Mouse (Mus musculus) heart, adult 8-10 months (tissue): ENCODE measurements around the gene Rps6kc1. TPM values are rescaled to one million over a fixed set of nuclear protein-coding genes. Genes with fewer than 3 reads are reported as not detected.

ENCODE experiments used
- DNase-seq: peaks from one replicate; pipeline ENCODE4 v3.0.0; 2022; ENCODE audit warnings: low spot score
- total RNA-seq, 4 experiments: library from RNA; stranded (reverse); gene quantifications; 2 replicates each; pipeline ENCODE4 v1.2.4; 2022

Rps6kc1 gene
- total RNA-seq, 4 experiments from 2014 or later = 14.2 to 18.5 (median 17.0) TPM

DNA sequence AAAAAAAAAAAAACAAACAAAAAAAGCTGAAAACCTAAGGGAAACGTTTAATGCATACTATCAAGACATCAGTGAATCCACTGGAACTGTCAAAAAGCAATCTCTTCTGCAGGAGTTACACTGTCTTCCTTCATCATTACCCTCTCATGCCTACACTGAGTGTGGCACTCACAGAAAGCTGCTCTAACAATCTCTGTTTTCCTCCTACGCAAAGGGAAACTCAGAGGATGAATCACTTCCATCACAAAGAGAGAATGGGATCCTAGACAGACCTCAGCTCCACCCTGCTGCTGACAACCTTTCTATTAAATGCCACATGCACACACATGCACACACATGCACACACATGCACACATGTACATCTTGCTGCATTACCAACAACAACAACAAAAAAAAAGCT is 75.5 kb downstream of the Rps6kc1 start:
- DNase-seq = no peak

DNA sequence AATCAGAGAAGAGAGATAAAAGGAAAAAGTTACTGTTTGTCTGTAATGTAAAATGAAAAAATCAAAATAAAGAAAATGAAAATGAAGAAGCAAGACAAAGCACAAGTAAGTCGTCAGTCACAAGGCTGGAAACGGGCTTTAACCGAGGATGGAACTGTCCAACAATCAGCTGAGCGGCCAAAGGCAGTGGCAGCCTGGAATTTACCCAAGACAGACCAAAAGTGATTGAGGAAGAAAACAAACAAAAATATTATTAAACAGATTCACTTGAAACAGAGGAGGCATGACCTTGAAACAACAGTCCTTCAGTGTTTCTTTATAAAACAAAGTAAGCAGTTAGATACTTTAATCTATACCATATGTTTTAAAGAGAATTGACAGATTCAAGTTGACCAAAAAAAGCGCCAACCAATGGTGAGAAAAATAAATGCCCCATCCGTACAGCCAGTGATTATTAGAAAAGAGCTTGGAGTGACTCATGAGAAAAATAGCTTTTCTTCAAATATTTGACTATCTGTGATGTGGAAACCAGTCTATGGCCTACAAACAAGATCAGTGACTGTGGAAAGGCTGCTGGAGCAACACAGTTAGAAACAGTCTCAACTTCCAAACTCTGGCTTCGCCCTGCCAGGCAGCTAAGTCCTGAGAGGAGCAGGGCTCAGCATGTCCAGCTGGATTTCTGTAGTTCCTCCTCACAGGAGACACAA is 77.2 kb downstream of the Rps6kc1 start:
- DNase-seq = no peak

DNA sequence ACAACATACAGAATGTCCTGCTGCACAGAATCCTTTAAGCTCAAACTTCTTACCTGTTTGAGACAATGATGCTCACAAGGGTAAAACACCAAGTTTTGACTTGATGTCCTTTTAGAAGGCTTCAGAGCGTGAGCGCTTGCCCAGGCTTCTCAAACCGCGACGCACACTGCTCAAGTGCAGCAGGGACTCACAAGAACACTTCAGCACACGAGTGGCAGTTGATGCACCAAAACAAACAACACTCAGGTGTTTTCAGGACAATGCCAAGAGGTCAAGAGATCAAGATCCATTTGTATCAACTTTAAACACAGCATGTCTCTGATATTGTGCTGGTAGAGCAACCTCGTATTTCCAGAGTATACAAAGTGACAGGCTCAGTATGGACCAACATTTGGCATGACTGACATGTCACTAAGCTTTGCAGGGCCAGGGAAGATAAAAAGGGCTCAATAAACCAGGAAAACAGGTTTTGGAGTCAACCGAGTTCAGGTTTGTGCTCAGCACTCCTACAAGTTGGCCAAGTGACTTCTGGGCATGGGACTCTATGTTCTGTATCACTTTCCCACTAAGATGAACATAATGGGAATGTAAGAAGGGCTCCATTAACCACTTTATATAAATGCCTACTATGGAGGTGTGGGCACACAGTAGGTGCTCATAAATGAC is 78.5 kb downstream of the Rps6kc1 start:
- DNase-seq = no peak

DNA sequence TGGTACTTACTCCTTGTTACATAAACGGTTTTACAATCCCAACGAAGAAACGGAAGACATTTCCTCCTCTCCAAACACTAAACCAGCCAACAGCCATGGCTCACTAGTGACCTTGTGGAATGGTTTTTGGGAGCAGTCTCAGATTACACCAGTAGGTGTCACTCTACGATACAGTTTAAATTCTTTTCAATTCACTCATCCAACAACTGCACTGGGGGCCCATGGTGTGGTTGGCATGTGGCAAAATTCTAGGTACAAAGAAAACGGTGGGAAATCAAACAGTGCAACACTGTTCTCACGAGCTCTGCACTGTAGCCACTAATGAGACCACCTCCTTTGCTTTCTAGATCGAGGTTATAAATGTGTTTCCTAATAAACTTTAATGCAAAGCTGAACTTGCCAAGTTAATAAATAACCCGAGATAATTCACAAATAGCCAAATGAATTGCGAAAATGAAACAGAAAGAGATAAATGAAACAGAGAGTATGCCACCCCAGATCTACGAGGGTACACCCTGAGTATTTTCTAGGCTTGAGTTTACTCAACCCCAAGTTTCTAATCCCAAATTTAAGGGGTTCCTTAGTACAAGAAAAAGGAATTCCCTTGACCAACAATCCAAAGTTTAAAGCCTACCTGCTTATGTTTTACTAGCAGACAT is 79.6 kb downstream of the Rps6kc1 start:
- DNase-seq = peak; percentile 48

DNA sequence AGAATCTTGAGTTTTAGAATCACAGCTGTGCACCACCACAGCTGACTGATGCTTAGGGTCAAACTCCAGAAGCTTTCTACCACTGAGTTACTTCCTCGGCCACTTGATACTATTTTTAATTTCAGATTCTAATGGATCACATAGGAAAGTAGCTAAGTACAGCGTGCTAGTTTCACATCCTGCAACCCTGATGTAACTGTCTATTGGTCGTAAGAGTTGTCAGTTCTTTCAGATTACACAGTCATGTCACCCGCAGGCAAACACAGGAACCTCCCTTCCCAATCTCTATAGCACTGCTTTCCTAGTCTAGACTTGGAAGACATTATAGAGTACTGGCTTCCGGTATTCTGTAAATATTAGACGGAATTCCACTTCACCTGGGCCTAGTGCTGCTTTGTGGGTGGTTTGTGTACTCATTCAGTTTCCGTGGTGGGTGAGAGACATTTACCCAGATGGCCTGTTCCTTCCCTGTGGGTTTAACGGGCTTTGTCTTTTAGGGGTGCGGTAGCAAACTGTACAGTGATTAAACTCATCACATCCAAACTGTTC is 85.0 kb downstream of the Rps6kc1 start:
- DNase-seq = no peak

DNA sequence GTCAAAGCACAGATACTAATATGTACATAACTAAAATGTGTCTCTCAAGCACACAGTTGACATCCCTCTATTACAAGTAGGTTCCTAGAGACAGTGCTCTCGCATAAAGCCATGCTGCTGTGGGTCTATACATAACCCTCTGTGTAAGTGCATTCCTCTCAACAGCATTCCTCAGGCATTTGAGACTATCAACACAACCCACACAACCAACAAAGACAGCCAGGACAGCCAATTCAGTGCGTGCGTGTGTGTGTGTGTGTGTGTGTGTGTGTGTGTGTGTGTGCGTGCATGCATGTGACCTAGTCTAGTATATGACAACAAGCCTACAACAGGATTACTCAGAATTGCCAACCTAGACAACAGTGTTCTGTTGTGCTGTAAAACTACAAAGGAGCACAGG is 87.8 kb downstream of the Rps6kc1 start:
- no peak for DNase-seq

DNA sequence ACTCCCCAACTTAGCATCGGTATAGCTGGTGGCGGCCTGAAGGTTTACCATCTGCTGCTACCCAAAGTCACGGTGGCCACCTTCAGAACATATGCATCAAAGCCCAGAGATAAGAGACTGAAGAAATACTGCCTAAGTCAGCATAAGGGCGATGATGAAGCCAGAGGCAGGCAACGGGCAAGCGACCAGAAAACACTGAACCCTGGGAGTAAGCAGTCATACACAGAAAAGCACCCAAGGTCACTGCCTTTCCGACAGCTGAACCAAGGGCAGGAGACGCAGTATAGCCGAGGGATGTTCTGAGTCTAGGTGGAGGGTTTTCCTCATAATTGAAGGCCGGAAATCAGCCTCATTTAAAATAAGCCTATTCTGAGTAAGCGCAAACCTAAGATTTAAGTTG is 95.4 kb downstream of the Rps6kc1 start:
- DNase-seq = peak; percentile 22

DNA sequence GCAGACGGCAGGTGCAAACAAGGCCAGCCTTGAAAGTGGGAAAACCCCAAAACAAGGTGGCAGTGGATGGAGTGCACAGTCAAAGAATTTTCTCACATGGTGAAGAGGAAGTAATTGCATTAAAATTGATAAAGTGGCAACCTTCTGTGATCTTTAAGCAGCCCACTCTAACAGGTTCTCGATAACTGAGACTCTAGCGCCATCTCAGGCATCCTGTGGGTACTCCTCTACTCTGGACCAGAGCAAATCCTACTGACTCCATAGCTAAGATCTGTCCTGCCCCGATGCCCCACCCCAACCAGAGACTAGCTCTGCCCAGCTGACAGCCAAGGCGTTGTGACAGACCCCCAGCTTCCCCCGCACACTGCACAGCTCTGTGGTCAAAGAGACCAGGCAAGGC is 101.2 kb downstream of the Rps6kc1 start:
- no peak for DNase-seq

DNA sequence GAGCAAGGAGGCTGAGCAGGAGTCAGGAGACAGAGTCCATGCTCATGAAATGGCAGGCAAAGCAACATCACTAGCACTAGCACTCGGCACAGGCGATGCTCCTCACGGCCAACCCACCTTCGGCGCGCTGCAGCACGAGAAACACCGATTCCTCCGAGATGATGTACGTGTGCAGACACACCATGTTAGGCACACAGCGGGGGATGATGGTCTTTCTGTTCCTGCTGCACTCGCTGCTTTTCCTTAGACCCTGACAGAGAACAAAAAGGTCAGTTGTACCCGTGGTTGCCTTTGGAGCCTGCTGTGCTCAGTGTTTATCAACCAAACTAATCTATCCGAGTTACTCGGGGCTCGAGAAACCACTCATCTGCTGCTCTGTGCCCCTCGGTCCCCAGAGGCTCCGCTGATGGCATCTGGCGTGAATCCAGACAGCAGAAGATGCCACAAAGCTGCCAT is 102.8 kb downstream of the Rps6kc1 start:
- DNase-seq = no peak

DNA sequence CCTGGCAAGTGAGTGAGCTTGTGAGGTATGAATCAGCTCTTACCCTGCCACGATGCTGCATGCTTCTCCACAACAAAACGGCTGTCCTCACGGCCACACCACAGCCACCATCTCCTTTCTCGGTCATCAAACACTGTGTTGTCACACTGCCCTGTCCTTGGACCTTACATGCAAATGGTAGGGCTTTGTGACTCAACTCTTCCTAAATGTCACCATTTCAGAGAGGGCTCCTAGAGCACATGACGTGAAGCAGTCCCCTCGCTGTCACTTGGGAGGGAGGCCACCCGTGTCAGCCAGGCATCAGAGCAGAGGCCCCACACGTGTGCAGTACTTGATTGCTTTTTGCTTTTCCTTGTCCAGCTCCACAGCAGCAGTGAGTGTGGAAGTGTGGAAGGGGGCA is 104.8 kb downstream of the Rps6kc1 start:
- no peak for DNase-seq

DNA sequence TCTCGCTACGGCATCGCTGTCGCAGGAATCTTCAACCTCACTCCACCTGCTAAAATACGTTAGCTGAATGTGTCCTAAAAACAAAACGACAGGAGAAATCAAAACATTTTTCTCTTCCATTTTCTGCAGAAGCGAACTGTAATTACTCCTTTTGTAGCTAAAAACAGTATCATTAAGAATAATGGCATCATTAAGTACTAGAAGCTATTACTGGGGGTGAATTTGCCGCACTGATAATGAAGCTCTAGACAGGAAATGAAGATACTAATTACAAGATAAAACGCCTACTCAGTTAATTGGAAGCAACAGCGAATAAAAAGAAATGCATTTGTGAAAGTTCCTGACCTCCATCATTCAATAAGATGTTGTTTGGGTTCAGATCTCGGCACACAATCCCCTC is 112.9 kb downstream of the Rps6kc1 start:
- no peak for DNase-seq

DNA sequence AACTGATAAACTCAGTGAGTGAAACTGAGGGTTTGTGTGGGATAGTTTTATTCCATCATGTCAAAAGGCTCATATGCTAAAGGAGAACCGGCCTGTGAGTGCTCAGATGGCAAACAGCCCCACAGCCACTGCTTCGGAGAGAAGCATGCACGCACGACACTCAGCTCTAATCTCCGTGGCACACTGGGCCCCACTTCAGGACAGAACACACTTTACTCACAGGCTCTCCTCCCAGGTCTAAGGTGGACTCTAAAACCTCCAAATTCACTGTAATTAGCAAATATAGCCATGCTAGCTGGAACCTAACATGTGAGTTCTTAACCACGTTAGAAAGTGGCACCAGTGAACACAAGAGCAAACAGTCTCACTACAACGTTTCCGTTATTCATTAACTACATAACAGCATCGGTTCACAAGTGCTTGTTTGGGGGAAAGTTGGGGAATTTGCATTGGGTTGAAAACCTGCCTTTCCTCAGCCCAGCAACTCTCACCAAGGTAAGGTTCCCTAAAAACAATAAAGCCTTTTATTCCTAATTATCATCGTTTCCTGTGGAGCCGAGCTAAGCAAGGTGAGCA is 114.0 kb downstream of the Rps6kc1 start:
- no peak for DNase-seq

DNA sequence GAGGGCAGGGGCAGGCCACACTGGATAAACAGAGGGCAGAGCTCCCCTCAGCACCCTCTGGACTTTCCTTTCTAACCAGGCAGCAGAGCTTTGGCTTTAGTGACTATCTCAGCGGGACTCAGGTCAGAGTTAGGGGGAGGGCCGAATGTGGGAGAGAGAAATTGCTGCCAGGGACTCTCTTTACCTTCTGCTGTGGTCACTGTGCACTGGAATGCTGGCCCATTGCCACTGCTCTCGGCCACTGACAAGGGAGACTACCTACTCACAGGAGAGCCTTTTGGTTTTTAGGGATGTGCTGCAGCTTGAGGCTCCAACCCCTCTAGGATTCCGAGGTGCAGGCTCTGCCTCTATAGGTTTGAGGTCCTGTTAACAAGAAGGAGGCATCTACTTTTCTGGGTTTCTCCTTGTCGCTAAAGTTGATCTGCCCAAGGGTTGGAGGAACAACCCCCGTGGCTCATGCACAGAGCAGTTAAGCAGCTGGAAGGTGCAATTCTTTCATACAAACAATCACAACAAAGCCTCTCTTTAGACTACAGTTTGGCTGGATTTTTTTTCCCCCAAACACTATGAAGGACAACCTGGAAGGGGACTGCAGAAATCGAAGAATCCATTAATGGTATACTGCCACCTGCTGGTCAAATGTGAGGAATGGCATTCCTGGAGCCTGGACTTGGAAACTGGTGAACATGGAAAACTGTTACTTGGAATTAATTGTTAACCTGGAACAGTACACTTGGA is 114.7 kb downstream of the Rps6kc1 start:
- DNase-seq = peak; percentile 31

DNA sequence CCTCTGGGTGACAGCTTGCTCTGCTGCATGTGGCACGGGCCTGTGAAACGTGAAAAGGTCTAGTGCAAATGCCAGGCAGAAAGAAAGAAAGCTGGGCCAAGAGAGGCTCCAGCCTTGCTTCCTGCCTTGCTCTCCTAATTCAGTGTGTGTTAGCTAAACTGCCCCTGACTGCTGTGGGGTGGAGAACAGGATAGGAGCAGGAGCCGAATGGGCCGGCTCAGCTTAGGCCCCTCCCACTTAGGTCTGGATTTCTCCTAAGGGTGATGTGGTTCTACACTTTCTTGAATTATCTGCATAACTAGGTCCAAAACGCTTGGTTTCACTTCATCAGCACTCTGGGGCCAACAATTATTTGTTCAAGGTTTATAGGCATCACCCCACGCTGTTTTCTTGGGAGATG is 119.9 kb downstream of the Rps6kc1 start:
- DNase-seq = no peak

DNA sequence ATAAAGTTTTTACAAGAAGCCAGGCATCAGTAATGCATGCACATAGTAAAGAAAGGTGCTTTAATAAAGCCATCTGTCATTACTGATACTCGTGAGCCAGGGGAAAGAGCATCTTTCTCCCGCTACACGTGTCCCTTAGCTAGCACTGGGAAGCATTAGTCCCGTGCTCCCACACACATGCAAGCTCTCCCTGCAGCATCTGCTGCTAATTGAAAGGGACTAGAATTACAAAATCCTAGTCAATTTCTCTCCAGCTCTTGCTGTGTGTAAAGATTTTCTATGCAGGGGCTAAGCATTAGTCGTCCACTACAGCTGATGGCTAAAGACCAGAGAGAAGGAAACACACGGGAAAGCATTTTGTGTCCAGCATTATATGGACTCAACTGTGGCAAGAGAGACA is 120.8 kb downstream of the Rps6kc1 start:
- DNase-seq = no peak

DNA sequence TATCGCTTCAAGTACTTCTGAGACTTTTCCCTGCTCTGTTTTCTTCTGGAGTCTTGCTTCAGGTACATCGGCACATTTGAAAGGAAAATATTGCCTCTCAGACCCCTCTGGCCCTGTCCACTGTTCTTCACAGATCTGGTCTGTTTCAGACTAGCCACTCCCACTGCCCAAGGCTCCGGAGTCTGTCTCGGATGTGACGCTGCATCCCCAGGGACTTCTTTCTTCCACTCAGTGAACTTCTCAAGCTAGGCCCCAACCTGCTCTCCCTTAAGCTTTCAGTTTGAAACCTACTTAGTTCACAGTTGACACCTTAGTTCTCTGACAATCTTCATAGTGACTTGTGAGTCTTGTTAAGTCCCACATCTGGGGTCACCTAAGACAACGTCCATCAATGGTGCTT is 133.9 kb downstream of the Rps6kc1 start:
- no peak for DNase-seq

DNA sequence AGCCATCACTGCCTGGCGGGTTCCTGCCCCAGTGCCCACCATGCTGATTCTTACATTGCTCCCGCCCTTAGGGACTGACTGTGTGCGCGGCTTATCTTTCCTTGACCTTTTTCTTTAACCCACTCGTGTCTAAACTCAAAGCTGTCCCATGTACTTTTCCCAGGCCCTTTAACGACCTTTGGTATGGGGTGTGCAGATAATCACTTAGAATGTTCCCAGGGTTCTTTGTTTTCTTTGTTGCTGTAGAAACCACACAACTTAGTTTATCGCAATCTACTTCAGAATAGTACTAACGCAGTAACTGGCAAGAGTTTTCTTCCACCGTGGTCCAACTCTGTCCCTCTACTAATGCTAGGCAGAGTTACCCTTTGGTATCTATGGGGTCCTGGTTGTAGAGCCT is 135.3 kb downstream of the Rps6kc1 start:
- DNase-seq = no peak

DNA sequence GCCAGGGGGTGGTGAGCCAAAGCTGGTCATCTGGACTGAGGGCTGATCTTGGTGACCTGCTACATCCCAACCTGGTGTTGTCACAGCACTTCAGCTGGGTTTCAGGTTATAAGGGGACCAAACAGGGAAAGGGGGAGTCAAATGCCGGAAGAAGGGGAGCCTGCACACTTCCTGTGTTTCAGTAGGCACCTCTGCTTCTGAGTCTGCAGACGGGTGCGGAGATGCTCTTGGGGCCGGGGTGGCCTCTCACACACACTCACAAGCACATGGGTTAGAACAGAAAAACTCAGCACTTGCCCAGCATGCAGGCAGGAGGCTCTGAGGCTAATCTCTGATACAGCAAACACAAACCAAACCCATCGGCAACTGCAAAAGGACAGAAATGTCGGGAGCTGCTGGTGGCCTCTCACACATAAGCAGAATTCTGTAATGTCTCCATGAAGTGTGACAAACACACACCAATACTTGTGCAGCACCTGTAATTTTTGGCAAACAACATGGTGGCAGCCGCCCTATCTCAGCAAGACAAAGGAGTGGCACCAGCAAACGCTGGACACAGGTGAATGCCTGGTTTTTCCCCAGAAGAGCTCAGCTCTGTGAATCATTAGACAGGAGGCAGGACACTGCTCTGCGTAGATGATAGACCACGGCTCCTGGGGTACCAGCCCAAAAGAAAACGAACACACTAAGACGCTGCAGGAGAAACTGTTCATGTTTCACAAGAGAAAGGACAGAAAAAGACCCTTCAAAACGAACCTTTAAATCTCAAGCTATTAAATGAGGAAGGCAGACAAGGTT is 139.3 kb downstream of the Rps6kc1 start:
- DNase-seq = no peak

DNA sequence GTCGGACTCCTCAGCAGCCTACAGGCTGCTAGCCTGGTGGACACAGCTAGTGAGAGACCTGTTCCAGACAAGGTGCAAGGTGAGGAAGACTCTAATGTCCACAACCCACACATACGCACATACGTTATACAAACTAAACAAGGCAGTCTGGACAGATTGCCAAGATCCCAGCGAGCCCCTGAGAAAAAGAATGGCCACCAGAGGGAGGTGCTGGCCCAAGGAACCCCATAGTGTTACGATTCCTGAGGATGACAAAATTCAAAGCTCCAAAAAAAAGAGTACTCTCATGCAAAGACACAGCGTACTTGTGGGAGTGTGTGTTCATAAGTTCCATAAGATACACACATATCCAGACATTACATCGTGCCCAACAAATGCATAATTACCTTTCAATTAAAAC is 141.8 kb downstream of the Rps6kc1 start:
- no peak for DNase-seq

DNA sequence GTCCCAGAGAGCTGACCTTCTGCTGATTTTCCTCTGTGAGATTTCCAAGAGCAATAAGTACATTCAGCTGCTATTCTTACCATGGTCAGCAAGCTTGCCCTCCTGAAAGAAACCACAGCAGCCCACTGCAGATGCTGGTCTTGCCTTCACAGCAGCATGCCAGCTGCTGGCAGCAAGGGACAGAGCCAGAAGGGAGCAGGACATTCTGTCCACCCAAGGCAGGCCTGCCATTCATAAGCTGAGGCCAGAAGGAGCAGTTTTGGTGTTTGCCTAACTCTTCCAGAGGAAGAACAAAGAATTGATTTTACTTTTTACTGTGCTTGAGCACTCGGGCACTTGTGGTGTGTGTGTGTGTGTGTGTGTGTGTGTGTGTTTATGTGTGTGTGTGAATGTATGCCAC is 143.3 kb downstream of the Rps6kc1 start:
- DNase-seq = no peak

DNA sequence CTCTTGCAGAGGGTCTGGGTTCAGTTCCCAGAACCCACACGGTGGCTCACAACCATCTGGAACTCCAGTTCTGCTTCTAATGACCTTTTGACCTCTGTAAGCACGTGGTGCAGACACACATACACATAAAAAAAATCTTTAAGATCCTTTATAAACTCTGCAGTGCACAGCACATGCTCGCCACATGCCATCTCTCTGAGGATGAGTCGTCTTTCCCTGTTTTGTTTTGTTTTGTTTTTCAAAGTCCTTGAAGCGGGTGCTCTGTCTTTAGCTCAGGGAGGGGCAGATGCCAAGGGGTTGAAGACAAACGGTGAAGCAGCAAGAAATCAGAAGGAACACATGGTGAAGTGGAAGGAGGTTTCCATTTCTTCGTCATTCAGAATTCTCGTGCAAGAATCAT is 143.9 kb downstream of the Rps6kc1 start:
- DNase-seq = no peak
